Mouse (Mus musculus): ENCODE data around the gene Hist1h4f. TPM values are rescaled to one million over a fixed set of nuclear protein-coding genes. Genes with fewer than 3 reads are reported as not detected.

Gene Hist1h4f
- total RNA-seq, 2 experiments from 2014 or later, result 143 to 156 TPM

DNA sequence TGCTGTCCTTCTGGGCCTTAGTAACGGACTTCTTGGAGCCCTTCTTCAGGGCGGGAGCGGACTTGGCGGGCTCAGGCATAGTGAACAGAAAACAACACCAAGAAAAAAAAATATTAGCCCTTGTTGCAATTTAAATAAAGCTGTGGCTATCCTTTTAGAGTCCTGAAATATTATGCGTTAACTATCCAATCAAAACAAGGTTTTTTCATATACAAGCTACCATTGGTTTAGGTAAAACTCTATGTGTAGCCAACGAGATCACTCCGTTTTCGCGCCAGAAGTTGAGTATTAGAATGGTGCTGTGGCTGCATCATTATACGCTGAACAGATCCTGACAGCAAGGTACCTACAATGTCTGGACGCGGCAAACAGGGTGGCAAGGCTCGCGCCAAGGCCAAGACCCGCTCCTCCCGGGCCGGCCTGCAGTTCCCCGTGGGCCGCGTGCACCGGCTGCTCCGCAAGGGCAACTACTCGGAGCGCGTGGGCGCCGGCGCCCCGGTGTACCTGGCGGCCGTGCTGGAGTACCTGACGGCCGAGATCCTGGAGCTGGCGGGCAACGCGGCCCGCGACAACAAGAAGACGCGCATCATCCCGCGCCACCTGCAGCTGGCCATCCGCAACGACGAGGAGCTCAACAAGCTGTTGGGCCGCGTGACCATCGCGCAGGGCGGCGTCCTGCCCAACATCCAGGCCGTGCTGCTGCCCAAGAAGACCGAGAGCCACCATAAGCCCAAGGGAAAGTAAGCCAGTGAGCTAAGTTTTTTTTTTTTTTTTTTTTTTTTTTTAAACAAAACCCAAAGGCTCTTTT is 17.7 kb downstream of the Hist1h4f start, which contains the start of gene Hist1h2af:
TSS of gene Hist1h2af (plus strand) at position 347 of the 808 bp plus-strand sequence.
- DNase-seq, result peak; percentile 54 to 61

DNA sequence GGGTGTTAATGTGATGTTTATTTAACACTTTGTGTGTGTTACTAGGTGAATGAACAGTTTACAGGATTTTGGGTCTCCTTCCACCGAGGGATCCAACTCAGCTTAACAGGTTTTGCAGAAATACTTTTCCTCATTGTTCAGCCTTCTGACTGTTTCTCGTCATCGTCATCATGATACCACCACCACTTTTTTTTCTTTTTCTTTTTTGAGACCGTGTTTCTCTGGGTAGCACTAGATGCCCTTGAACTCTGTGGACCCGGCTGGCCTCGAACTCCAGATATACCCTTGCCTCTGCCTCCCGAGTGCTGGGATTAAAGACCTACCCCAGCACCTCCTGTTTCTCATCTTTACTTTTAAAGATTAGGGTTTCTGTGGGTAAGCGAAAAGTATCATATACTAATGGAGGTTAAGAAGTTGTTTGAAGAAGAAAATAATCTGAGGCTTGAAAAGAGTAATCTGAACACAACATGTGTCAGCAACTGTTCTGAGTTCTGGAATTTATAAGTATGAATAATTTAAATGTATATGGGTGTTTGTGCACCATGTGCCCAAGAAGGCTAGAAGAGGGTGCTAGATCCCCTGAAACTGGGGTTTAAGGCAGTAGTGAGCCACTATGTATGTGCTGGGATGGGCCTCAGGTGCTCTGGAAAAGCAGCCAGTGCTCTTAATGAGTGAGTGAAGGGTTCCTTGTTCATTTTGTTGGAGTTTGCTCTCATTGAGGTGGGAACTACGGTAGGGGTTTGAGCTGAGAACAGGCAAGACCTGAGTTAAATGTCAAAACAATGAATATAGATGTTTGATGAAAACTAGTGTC is 19.0 kb downstream of the Hist1h4f start:
- DNase-seq, result no peak

DNA sequence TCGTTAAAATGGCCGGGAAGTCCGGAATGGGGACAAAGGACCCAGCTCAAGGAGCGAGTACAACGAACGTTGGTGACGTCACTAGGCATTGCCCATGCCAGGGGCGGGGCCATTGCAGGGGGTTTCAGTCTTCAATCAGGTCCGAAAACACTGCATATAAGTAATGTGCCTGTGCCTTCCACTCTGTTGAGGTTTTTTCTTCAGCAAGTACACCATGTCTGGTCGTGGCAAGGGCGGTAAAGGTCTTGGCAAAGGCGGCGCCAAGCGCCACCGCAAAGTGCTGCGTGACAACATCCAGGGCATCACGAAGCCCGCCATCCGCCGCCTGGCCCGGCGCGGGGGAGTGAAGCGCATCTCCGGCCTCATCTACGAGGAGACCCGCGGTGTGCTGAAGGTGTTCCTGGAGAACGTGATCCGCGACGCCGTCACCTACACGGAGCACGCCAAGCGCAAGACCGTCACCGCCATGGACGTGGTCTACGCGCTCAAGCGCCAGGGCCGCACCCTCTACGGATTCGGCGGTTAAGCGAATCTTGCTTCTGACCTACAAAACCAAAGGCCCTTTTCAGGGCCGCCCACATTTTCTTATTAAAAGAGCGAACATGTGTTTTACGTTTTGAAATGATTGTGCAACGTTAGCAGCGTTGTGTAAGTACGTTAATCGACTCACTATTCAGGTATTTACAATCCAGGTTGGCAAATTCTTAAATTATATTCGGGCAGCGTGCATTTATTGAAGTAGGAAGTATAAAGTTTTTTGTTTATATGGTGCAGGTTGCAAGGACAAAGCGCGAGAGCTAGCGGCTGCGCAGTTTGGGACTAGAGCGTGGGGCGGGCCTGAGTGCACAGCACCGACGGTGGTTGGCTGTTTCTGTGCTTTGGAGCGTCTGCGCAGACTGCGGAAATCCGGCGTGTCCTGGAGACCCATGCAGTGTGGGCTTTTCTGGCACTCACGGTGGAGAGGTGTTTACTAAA is 20.3 kb downstream of the Hist1h4f start, which contains the start of gene Hist1h4h:
TSS of gene Hist1h4h (plus strand) at position 150 of the 975 bp plus-strand sequence.
- peak; percentile 96 for DNase-seq

DNA sequence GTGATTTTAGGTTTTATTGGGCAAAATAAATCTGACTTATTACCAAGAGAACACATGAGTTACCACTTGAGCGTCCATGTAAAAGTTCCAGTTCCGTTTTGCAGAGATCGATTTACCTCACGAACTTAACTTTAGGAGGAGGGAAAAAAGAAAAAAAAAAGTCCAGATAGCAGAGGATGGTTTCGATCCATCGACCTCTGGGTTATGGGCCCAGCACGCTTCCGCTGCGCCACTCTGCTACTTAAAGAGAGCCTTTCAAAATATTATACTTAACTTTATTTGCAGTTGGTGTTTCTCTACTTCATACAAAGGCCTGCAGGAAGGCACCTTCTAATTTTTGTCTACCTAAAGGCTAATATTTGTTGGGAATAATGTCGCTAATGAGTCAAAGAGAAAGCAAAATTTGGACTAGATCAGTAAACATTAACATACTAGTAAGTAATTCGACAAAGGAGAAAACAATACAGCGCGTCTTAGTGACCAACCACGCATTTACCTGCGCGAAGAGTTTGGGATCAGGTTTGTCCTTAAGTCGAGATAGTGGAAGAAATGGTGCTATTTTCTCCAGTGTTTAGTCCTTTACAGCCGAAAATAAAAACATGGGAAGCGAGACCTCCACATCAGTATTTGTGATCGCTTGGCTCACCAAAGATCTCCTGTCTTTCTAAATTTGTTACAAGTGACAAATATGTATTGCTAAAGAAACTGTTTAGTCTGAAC is 21.1 kb downstream of the Hist1h4f start:
- peak; percentile 66 to 76 for DNase-seq

DNA sequence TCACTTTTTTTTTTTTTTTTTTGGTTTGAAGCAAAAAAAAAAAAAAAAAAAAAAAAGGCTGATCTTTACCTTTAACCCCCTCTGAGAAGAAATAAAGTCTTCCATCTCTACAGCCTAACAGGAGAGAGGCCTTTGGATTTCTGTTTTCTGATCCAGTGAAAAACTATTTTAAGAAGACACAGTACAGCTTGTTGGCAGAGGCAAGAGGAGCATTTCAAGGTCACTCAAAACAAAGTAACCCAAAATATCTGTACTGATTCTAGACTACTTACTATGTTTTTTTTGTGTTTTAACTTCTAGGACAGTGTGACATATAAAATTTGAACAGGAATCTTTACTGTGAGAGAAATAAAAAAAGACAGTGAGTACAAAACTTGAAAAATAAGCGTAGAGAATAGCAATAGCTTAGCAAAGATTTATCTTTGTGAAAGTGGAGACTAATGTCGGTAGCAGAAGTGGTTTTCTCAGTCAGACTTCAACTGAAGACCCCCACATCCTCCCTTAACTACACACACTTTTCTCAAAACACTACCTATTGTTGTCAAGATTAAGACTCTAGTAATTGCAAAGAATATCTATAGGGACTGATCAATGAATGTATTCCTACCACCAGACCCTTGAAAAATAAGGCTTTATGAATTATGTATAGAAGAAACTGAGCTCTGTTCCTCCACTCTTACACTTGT is 21.8 kb downstream of the Hist1h4f start:
- DNase-seq, result no peak

DNA sequence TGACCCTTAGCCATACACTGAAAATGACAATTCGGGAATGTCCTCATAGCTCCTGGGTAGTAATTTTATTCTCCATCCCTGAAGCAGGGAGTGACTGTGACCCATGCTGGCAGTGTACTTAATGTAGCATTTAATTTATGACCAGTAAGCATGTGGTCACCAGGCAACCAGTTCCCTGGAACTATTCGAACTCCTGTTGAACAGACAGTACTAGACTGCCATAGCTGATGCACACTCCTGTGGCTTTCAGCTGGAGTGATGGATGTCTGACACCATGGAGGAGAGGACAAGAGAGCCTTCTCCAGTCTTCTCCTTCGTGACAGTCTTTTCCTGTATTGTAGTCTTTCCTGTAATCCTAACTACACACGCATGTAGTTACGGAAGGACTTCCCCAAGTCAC is 22.4 kb downstream of the Hist1h4f start:
- DNase-seq, result no peak

DNA sequence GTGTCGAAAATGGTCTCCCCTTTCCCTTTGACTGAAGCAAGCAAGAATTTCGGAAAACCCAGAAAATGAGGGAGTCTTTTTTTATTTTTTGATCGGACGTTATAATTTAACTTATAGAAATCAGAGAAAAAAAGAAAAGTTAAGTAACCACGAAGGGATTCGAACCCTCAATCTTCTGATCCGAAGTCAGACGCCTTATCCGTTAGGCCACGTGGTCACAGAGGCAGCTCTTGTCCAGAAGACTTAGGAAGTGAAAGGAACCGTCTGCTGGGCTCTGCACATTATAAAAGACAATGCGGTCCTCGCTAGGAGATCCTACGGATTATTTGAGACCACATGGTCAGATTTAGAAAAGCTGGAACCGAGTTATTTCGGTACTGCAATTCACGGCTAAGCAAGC is 25.1 kb downstream of the Hist1h4f start:
- DNase-seq, result peak; percentile 89 to 94

DNA sequence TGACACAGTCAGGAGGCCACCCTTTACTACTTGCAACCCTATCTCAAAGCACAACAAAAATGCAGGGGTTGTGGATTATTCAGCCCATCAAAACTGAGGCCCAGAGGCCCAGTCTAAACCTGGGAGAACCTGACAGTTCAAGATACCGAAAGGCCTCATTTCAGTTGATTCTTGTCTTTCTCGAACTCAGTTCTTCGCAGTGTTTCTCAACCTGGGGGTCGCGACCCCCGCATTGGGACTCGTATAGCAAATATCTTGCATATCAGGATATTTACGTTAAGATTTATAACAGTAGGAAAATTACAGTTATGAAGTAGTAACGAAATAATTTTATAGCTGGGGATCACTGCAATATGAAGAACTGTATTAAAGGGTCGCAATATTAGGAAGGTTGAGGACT is 25.5 kb downstream of the Hist1h4f start:
- no peak for DNase-seq

DNA sequence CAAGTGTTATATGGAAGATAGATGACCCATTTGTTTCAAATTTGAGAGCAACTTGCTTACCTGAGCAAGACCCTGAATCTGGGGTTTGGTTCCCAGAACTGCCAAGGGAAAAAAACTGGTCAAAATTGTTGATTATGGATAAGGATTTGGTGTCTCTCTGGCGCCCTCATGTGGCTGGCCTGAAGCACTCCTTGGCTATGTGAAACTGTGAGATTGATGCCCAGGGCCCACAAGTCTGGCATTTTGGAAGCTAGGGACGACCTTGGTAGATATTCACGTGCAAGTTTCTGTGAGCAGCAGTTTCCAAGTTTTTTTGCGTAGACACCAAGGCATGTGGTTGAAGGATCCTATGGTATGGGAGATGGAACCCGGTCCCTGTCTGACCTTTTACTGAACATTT is 26.8 kb downstream of the Hist1h4f start:
- DNase-seq, result peak; percentile 66 to 76

DNA sequence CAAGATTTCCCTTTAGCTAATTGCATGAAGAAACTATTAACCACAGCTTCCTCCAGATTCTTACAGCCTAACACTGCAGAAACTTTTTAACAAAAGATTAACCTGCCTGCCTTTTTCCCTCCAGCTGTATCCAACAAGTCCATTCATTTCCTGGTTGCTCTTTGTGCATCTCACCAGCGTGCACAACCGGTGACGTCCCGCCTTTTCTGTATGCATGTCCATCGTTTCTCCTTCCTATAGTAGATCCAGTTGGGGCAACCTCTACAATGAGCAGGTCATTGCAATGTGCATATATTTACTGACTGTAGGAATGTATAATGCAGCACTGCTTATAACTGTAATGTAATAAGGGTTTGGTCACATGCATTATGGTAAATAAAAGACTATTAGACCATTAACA is 27.5 kb downstream of the Hist1h4f start:
- no peak for DNase-seq

DNA sequence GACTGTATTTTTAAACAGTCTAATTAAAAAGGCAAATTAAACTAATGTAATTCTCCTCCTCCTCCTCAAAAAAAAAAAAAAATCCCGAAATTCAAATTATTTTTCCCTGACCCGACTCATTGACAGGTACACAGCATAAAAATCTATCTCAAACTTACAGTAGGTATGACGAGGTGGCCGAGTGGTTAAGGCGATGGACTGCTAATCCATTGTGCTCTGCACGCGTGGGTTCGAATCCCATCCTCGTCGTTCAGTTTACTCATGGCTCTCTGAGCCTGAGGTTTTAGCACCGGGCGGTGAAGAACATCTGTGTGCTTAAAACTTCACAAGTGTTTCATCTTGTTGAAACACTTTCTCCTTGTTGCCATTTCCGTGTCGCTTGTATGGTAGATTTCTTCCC is 29.7 kb downstream of the Hist1h4f start:
- peak; percentile 74 to 77 for DNase-seq

DNA sequence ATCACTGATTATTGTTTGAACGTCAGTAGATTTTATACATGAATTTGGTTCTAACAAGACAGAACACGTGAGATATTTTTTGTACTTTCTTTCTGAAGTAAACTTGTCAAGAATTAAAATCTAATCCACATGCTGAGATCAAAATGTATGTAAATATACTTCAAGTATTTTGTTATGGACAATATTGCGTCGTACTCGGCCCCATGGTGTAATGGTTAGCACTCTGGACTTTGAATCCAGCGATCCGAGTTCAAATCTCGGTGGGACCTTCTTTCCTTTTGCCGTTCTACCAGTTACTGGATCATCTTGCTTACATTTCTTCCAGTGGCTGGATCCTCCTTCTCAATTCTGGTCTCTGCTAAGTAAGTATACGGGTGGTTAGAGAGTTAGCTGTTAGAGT is 32.0 kb downstream of the Hist1h4f start:
- peak; percentile 72 to 77 for DNase-seq

DNA sequence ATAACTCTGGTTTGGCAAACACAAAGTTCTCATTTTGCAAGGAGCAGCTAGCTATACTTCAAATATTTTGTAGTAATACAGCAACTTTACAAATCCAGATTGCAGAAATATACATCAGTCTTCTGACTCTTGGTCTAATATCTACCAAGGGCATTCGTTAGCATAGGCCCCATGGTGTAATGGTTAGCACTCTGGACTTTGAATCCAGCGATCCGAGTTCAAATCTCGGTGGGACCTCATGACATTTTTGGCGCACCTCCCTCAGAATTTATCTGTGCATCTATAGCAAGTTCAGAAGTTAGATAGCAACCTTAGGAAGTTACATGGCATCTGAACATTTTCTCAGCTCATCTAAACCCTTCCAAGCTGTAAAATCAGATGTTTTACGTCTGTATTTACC is 32.6 kb downstream of the Hist1h4f start:
- DNase-seq, result peak; percentile 74 to 83

DNA sequence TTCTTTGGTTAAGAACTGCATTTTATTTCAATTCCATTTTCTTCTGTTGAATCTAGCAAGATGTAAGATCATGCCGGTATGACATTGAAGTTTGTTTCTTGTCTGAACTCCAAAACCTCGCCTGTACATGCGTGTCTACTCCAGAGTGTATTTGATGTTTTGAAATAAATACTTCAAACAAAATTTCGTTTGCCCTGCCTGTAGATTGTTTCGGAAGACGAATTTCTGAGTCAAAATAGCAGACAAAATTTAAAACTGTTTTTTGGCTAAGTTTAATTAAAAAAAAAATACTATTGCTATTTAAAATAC is 33.2 kb downstream of the Hist1h4f start:
- DNase-seq, result no peak

DNA sequence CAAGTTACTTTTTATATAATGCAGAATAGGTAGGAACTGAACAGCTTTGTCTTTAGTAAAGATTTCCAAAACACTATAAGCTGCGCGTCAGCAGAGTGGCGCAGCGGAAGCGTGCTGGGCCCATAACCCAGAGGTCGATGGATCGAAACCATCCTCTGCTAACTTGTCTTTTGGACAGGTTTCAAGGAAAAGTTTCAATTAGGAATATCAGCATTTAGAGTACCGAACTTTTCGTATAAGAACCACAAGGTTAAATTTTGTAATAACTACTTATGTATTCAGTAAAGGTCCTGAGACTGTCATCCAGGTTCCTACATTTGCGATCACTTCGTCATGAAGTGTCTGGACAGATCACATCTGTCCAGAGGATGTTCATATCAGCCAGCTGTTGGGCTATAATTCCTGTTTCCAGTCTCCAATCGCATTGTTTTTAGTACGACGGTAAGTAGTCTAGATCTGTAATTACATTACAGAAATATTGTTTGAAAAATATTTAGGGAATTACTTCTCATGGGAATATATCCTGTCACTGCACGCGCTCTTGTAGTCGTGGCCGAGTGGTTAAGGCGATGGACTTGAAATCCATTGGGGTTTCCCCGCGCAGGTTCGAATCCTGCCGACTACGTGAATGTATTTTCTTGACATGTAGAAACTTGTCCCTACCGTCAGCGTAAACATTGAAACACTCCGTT is 33.7 kb downstream of the Hist1h4f start:
- DNase-seq, result peak; percentile 88 to 89

DNA sequence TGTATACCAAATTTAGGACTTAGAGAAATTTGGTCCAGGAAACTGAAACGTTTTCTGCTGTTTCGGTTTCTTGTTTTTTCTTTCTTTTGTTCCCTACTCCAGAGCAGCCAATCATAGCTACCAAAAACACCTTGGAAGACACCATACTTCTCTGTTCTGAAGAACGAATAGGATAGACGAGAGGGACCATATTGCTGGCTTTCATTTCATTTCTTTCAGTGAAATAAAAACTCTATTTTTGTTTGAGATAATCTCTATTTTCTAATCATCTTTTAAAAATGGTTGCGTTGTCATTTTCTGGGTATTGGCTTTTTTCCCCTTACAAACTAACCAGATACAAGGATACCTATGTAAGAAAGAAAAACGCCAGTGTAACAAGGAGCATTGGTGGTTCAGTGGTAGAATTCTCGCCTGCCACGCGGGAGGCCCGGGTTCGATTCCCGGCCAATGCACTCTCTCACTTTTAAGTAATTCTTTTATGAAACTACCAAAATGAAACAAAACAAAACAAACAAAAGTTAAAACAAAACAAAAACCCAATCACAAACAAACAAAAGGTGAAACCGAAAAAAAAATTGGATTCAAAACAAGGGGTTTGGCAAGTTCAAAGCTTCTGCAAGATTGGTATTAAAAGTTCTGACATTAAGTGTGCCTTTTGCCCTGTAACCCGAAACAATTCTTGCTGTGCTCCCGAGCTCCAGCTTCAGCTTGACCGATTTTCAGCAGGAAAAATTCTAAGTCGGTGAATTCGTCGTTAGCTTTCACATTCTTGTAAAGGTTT is 34.4 kb downstream of the Hist1h4f start:
- peak; percentile 65 to 71 for DNase-seq

DNA sequence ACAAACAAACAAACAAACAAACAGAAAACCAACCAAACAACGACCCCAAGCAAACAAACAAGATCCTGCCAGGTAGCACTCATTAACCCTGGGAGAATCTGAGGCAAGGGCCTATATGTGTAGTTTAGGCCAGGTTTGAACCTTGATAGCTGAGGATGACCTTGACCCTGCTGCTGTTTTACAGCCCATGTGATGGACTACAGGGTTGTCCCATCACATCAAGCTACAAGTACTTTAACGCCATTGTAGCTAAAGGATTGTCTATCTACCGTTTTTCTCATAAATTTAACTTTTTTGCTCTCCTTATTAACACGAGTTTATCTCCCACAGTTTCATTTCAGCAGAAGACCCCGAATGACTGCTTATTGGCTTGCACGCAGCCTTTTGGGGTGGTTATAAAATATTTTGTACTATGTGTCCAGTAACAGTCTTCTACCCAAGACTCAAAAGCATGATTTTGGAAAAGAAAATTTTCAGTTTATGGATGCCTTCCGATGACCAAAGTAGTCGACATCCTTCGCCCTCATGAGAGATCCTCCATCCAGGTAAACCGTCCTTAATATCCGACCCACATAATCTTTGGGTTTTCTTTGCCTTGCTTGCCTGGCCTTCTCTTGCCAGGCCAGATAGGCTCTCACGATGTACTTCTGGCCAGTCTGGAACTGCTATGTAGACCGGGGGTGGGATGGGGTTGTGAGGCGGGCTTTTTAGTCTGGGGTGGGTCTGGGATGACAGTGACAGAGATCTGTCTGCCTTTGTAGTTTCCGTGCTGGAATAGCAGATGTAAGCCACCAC is 35.4 kb downstream of the Hist1h4f start:
- DNase-seq, result no peak

DNA sequence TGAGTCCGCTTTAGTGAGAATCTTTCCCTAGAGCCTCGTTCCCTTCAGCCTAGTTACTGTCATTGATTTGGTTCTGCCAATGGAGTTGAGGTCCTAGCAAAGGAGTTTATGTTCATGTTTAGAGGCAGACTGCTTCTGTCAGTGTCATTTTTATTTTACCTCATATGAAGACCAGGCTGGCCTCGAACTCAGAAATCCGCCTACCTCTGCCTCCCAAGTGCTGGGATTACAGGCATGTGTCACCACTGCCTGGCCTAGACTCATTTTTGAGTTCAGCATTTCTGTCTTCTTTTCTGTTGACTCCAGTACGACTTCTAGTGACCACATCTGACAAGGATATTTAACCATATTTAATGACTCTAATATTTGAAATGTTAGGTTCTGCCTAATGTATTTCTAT is 36.2 kb downstream of the Hist1h4f start:
- no peak for DNase-seq

DNA sequence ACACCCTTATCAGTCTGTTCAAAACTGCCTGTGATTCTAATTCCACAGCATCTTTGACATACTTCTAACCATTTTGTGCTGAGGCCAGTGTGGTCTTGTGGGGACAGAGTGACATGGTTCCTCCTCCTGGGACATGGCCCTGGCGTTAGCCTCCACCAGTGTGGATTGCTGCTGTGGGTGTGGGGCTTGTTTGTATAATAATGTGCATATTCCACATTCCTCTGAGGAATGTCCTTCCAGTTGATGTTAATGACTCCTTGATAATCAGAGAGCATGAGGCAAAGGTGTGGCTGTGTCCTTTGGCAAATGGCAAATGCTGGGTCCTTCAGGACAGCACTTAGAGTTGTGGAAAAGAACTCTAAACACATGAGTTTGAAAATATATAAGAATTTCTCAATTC is 37.9 kb downstream of the Hist1h4f start:
- DNase-seq, result no peak
